Mouse (Mus musculus): ENCODE data around the gene Hacd3.

- no peak for TF ChIP-seq POLR2A (IDR thresholded peaks at IDR 0.05; ENCODE audit: low read depth, low read length)
- no peak for TF ChIP-seq CTCF (IDR thresholded peaks at IDR 0.05; ENCODE audit: borderline replicate concordance, insufficient read depth, low read length)
Measured at GRCm38 (mm10) chr9:64990291-64990690, 31.2 kb downstream of the Hacd3 start.
